Mouse (Mus musculus): ENCODE data around the gene Sycp2. TPM values are rescaled to one million over a fixed set of nuclear protein-coding genes. Genes with fewer than 3 reads are reported as not detected.

The Sycp2 gene
- polyA plus RNA-seq, 3 experiments from 2014 or later: not detected

Other genes with a start within 250 kb of the Sycp2 start
- not detected for gene Ppp1r3d, start 6.8 kb upstream of the Sycp2 start, polyA plus RNA-seq (2017; shearing (Covaris generic))
- under 1 TPM in 1 of 3 experiments, not detected in 2; 0.20 TPM for gene Fam217b, start 6.8 kb upstream of the Sycp2 start, polyA plus RNA-seq (2017; shearing (Covaris generic))
- not detected for gene Cdh26, start 22.8 kb upstream of the Sycp2 start, polyA plus RNA-seq (2017; shearing (Covaris generic))